Mouse (Mus musculus) megakaryocyte, embryonic 14.5 days (primary cell): Measurements from ENCODE around the gene Zbtb16. TPM values are rescaled to one million over a fixed set of nuclear protein-coding genes. Genes with fewer than 3 reads are reported as not detected.

ENCODE experiments used
- H3K27me3 ChIP-seq: replicated peaks from 2 replicates; pipeline ENCODE3; 2012; ENCODE audit warnings: inconsistent platforms
- H3K36me3 ChIP-seq: replicated peaks from 2 replicates; pipeline ENCODE3; 2012; ENCODE audit warnings: low read length, inconsistent platforms, mixed read lengths
- H3K4me1 ChIP-seq: 2 replicates; pipeline ENCODE4 v1.6.1; 2012; ENCODE audit warnings: inconsistent platforms
- H3K4me3 ChIP-seq: replicated peaks from 2 replicates; pipeline ENCODE3; 2012; ENCODE audit warnings: moderate library complexity, mild to moderate bottlenecking, inconsistent platforms
- H3K9me3 ChIP-seq: 2 replicates; pipeline ENCODE4 v1.6.1; 2012; ENCODE audit warnings: inconsistent platforms
- FLI1 ChIP-seq: IDR thresholded peaks from 2 replicates; pipeline ENCODE4 v1.6.1; 2012; ENCODE audit warnings: low read length, inconsistent platforms, mixed read lengths
- GATA1 ChIP-seq: IDR thresholded peaks from 3 replicates; pipeline ENCODE4 v1.6.1; 2012; ENCODE audit warnings: mixed read lengths, low read length, inconsistent platforms, borderline replicate concordance
- polyA plus RNA-seq: library from polyadenylated mRNA; stranded (reverse); fragments of >175 nt; gene quantifications from 2 replicates; pipeline ENCODE4 v1.2.3, GENCODE M21; 2012; ENCODE audit warnings: low replicate concordance; ENCODE audit not compliant: insufficient read depth

Gene Zbtb16
- polyA plus RNA-seq, 1 experiment, result 1.8 TPM

DNA sequence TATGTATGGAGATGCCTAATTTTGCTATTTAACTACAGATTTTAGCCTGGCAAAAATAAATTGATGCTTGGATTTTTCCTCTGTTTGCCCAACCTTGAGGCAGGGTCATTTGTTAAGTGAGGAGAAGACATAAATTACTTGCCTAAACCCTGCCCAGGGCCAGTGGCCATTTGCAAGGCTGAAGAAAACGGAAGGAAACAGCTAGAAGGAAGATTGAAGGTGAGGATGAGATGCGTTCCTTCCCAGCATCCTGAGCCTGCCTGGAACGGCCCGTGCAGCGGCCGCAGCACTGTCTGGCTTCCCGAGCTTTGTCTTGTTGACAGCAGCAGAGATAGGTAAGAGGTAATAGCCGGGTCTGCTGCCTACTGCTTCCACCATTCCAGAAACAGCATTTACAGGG is 135.2 kb downstream of the Zbtb16 start:
- Histone ChIP-seq H3K4me3 (no peak overlapping the region), H3K4me1 (peaks cover 21% of the 10 kb centered on the region), H3K9me3 (no peaks in the 10 kb centered on the region), H3K36me3 (peaks cover 24% of the 10 kb centered on the region), H3K27me3 (no peaks in the 10 kb centered on the region)
- TF ChIP-seq FLI1, result no peak

DNA sequence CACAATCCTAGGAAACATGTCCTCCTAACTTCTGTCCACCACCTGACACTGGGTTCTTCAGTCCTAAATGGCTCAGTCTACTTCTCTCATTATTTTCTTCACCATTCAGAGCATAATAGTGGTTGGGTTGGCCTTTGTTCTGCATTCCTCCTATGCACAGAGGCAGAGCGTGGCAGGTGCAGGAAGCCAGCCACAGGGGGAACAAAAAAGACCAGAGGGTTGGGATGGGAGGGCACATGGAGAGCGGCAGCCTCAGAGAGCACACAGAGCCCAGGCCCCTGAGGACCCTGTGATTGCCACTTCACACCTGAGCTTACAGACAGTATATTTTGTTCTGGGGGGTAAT is 138.6 kb downstream of the Zbtb16 start:
- no peak overlapping the region for H3K4me3 ChIP-seq
- H3K36me3 ChIP-seq, result peaks cover 18% of the 10 kb centered on the region
- no peaks in the 10 kb centered on the region for H3K9me3 ChIP-seq
- TF ChIP-seq GATA1 (no peak), FLI1 (no peak)
- peaks cover 28% of the 10 kb centered on the region for H3K4me1 ChIP-seq
- no peaks in the 10 kb centered on the region for H3K27me3 ChIP-seq

GRCm38 (mm10) chr9:48696731-48697469 is 139.1 kb downstream of the Zbtb16 start:
- no peak overlapping the region for H3K4me3 ChIP-seq
- H3K36me3 ChIP-seq, result peaks cover 13% of the 10 kb centered on the region
- TF ChIP-seq GATA1 (no peak), FLI1 (no peak)
- H3K4me1 ChIP-seq, result peaks cover 28% of the 10 kb centered on the region
- no peaks in the 10 kb centered on the region for H3K27me3 ChIP-seq
- H3K9me3 ChIP-seq, result no peaks in the 10 kb centered on the region

- no peak overlapping the region for H3K4me3 ChIP-seq
- H3K4me1 ChIP-seq, result peaks cover 28% of the 10 kb centered on the region
- H3K36me3 ChIP-seq, result peaks cover 13% of the 10 kb centered on the region
- no peak for TF ChIP-seq FLI1
- no peaks in the 10 kb centered on the region for H3K9me3 ChIP-seq
- H3K27me3 ChIP-seq, result no peaks in the 10 kb centered on the region
Measured at GRCm38 (mm10) chr9:48696330-48696729, 139.7 kb downstream of the Zbtb16 start.

- no peak for TF ChIP-seq FLI1
- TF ChIP-seq GATA1, result no peak
- Histone ChIP-seq H3K4me3 (no peak overlapping the region), H3K4me1 (peaks cover 30% of the 10 kb centered on the region), H3K27me3 (no peaks in the 10 kb centered on the region), H3K9me3 (no peaks in the 10 kb centered on the region), H3K36me3 (peaks cover 13% of the 10 kb centered on the region)
Measured at GRCm38 (mm10) chr9:48695796-48696195, 140.2 kb downstream of the Zbtb16 start.

- no peak overlapping the region for H3K4me3 ChIP-seq
- no peak for TF ChIP-seq GATA1
- TF ChIP-seq FLI1, result no peak
- H3K4me1 ChIP-seq, result peaks cover 42% of the 10 kb centered on the region
- H3K36me3 ChIP-seq, result peaks cover 12% of the 10 kb centered on the region
- no peaks in the 10 kb centered on the region for H3K9me3 ChIP-seq
- H3K27me3 ChIP-seq, result no peaks in the 10 kb centered on the region
Measured at GRCm38 (mm10) chr9:48694616-48695061, 141.4 kb downstream of the Zbtb16 start.

DNA sequence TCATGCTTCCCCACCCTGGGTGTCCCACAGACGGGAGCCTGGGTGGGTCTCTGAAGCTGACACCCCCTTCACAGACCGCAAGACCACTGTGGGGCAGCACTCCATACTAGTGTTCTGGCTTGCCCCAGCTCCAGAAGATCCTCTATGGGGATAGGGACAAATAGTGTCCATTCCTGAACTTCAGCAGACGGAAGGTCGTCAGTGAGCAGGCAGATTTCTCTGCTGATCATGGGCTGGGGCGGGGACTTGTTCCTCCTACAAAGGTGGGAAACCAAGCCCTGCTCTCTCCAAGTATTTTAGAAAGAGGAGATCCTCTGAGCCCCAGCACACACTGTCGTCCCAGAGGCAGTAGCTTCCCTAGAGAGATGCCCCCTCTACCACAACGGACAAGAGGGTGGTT is 142.3 kb downstream of the Zbtb16 start:
- H3K4me1 ChIP-seq, result peaks cover 50% of the 10 kb centered on the region
- no peak overlapping the region for H3K4me3 ChIP-seq
- H3K36me3 ChIP-seq, result peaks cover 3% of the 10 kb centered on the region
- no peaks in the 10 kb centered on the region for H3K9me3 ChIP-seq
- H3K27me3 ChIP-seq, result no peaks in the 10 kb centered on the region
- TF ChIP-seq GATA1 (no peak), FLI1 (no peak)

GRCm38 (mm10) chr9:48689718-48689980 is 146.4 kb downstream of the Zbtb16 start:
- H3K36me3 ChIP-seq, result peaks cover 2% of the 10 kb centered on the region
- no peak overlapping the region for H3K4me3 ChIP-seq
- TF ChIP-seq GATA1 (no peak), FLI1 (no peak)

GRCm38 (mm10) chr9:48688859-48689717 is 146.9 kb downstream of the Zbtb16 start:
- H3K36me3 ChIP-seq, result peaks cover 7% of the 10 kb centered on the region
- no peaks in the 10 kb centered on the region for H3K27me3 ChIP-seq
- peaks cover 38% of the 10 kb centered on the region for H3K4me1 ChIP-seq
- H3K9me3 ChIP-seq, result no peaks in the 10 kb centered on the region
- no peak overlapping the region for H3K4me3 ChIP-seq
- no peak for TF ChIP-seq GATA1
- no peak for TF ChIP-seq FLI1

More at GRCm38 (mm10) chr9:48689718-48689980, 146.4 kb downstream of the Zbtb16 start:
- Histone ChIP-seq H3K27me3 (no peaks in the 10 kb centered on the region), H3K4me1 (peaks cover 40% of the 10 kb centered on the region), H3K9me3 (no peaks in the 10 kb centered on the region)

DNA sequence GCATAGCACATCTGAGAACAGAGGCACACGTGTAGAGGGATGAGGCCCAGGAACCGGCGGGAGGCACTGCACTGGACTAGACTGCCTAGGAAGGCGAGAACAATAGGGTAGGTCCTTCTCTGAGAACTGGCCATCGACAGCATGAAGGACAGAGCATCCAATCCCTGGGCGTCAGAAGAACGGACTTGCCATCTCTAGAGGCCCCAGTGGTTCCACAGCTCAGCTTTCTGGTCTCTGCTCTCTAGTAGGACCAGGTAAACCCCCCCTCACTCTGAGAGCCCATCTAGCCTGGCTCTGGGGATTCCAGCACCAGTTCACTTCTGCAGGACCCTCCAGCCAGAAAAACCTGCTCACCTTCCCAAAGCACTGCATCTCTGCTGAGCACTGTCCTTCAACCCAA is 148.1 kb downstream of the Zbtb16 start:
- TF ChIP-seq GATA1 (no peak), FLI1 (no peak)

More for the DNA sequence above, 148.1 kb downstream of the Zbtb16 start:
- Histone ChIP-seq H3K9me3 (no peaks in the 10 kb centered on the region), H3K27me3 (no peaks in the 10 kb centered on the region), H3K4me1 (peaks cover 36% of the 10 kb centered on the region), H3K4me3 (no peak overlapping the region), H3K36me3 (peaks cover 10% of the 10 kb centered on the region)
